Mouse (Mus musculus): ENCODE measurements at regions not wholly inside any gene's neighbourhood (a gene's known extent, or its start where the extent isn't known, plus 50 kb on each side); places are given as distances from the start of the nearest gene placed in this dataset.

- H3K4me3 ChIP-seq (ENCODE audit: control insufficient read depth in 1 of 2, insufficient read depth in 1 of 2, low read depth in 2 of 2, low read length in 2 of 2) = no peak overlapping the region
- no peak for DNase-seq (ENCODE audit: low read depth, low spot score)
- peaks cover 2 to 29% of the 10 kb centered on the region in 2 experiments for H3K36me3 ChIP-seq (ENCODE audit: control insufficient read depth in 1 of 2, insufficient read depth in 2 of 2, low read length in 2 of 2)
- H3K9me3 ChIP-seq (replicated peaks; ENCODE audit: insufficient read depth, low read length) = no peaks in the 10 kb centered on the region
- H3K27me3 ChIP-seq (ENCODE audit: control insufficient read depth in 1 of 2, insufficient read depth in 2 of 2, low read length in 2 of 2) = no peaks in the 10 kb centered on the region
- peaks cover 2% of the 10 kb centered on the region; the same call in 1 of the 2 replicates for H3K79me2 ChIP-seq (ENCODE audit: control insufficient read depth, insufficient read depth, low read length, poor library complexity)
- TF ChIP-seq JUND (IDR thresholded peaks at IDR 0.05; ENCODE audit: low read depth, low read length) = no peak
- TF ChIP-seq MYC (IDR thresholded peaks at IDR 0.05; ENCODE audit: low read depth, low read length) = no peak
- no peak for TF ChIP-seq MEF2A (IDR thresholded peaks at IDR 0.05; ENCODE audit: extremely low read depth, insufficient replicate concordance, low read depth, low read length, poor library complexity, severe bottlenecking)
- TF ChIP-seq RAD21 (IDR thresholded peaks at IDR 0.05; ENCODE audit: low read depth, low read length) = no peak
- TF ChIP-seq ZNF384 (IDR thresholded peaks at IDR 0.05; ENCODE audit: low read depth, low read length) = no peak
- H3K27ac ChIP-seq (ENCODE audit: control insufficient read depth, low read depth, low read length) = no peak overlapping the region
- H3K9ac ChIP-seq (ENCODE audit: control insufficient read depth, low read depth, low read length, poor library complexity, severe bottlenecking) = no peak overlapping the region
- no peaks in the 10 kb centered on the region; a peak in 1 of 4 replicates for H3K4me1 ChIP-seq (ENCODE audit: control insufficient read depth in 1 of 2, insufficient read depth in 2 of 2, low read length in 2 of 2)
These were observed 1255.8 kb upstream of the A1bg start for GRCm38 (mm10) chr15:62178568-62178967.

DNA sequence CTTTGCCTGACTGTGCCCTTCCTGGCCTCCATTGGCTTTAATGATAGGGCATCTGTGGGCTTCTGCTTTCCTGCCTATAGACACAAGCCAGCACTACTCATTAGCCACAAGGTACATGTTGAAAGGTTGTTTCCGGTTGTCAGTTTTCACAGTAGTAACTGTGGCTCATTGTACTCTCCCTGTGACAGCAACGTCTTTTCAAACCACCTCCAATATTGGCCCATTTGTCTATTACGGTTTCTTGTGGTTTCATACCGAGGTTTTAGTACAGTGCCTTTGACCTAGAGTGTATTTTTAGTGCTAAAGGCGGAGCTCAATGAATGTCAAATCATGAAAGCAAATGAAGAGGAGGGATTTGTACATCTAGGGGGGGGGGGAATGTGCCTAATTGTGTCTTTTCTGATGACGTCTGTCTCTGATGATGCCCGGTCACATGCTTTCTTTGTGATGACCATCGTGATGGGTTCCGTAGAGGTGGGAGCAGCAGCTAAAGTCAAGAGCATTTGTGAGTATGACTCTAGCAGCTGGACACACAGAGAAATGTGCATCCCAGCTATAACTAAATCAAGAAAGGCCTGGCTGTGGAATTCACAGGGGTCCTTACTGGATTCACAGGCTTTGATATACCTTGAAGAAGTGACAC is 1255.1 kb upstream of the A1bg start:
- Histone ChIP-seq H3K9ac (ENCODE audit: control insufficient read depth, low read depth, low read length, poor library complexity, severe bottlenecking) (no peak overlapping the region), H3K36me3 (ENCODE audit: control insufficient read depth in 1 of 2, insufficient read depth in 2 of 2, low read length in 2 of 2) (peaks cover 6 to 28% of the 10 kb centered on the region in 2 experiments), H3K4me1 (ENCODE audit: control insufficient read depth in 1 of 2, insufficient read depth in 2 of 2, low read length in 2 of 2) (no peaks in the 10 kb centered on the region; a peak in 2 of 4 replicates), H3K27ac (ENCODE audit: control insufficient read depth, low read depth, low read length) (no peak overlapping the region), H3K27me3 (ENCODE audit: control insufficient read depth in 1 of 2, insufficient read depth in 2 of 2, low read length in 2 of 2) (no peaks in the 10 kb centered on the region), H3K79me2 (ENCODE audit: control insufficient read depth, insufficient read depth, low read length, poor library complexity) (peaks cover 7% of the 10 kb centered on the region; the same call in 1 of the 2 replicates), H3K4me3 (ENCODE audit: control insufficient read depth in 1 of 2, insufficient read depth in 1 of 2, low read depth in 2 of 2, low read length in 2 of 2) (no peak overlapping the region), H3K9me3 (replicated peaks; ENCODE audit: insufficient read depth, low read length) (no peaks in the 10 kb centered on the region)
- DNase-seq (ENCODE audit: low read depth, low spot score) = no peak
- TF ChIP-seq GABPA (IDR thresholded peaks at IDR 0.05; ENCODE audit: low read depth, low read length) (no peak), CTCF (IDR thresholded peaks at IDR 0.05 in 2 of 3, conservative IDR thresholded peaks at IDR 0.05 in 1 of 3; ENCODE audit: control insufficient read depth in 1 of 3, insufficient read depth in 1 of 3, low read depth in 2 of 3, low read length in 3 of 3, poor library complexity in 1 of 3, severe bottlenecking in 1 of 3) (no peak), MYB (IDR thresholded peaks at IDR 0.05; ENCODE audit: low read depth, low read length) (no peak), ZC3H11A (IDR thresholded peaks at IDR 0.05; ENCODE audit: low read depth, low read length) (no peak), POLR2A (IDR thresholded peaks at IDR 0.05; ENCODE audit: control insufficient read depth in 1 of 2, insufficient read depth in 1 of 2, low read depth in 1 of 2, low read length in 2 of 2, poor library complexity in 1 of 2) (no peak), RCOR1 (IDR thresholded peaks at IDR 0.05; ENCODE audit: low read depth, low read length) (no peak), ZNF384 (IDR thresholded peaks at IDR 0.05; ENCODE audit: low read depth, low read length) (no peak), POLR2AphosphoS5 (IDR thresholded peaks at IDR 0.05; ENCODE audit: borderline replicate concordance, low read depth, low read length) (no peak), JUND (IDR thresholded peaks at IDR 0.05; ENCODE audit: low read depth, low read length) (no peak), SMC3 (IDR thresholded peaks at IDR 0.05; ENCODE audit: low read depth, low read length) (no peak), MEF2A (IDR thresholded peaks at IDR 0.05; ENCODE audit: extremely low read depth, insufficient replicate concordance, low read depth, low read length, poor library complexity, severe bottlenecking) (no peak), KAT2A (conservative IDR thresholded peaks at IDR 0.05; ENCODE audit: low read depth, low read length) (no peak), MXI1 (IDR thresholded peaks at IDR 0.05; ENCODE audit: low read depth, low read length) (no peak), ZKSCAN1 (IDR thresholded peaks at IDR 0.05; ENCODE audit: low read depth, low read length) (no peak), HCFC1 (IDR thresholded peaks at IDR 0.05; ENCODE audit: low read depth, low read length) (no peak), EP300 (IDR thresholded peaks at IDR 0.05; ENCODE audit: low read depth in 1 of 2, low read length in 2 of 2) (no peak), NELFE (IDR thresholded peaks at IDR 0.05; ENCODE audit: low read depth, low read length) (no peak), TCF12 (IDR thresholded peaks at IDR 0.05; ENCODE audit: low read depth, low read length) (no peak), GATA1 (IDR thresholded peaks at IDR 0.05; ENCODE audit: low read depth, low read length) (no peak), MAFK (IDR thresholded peaks at IDR 0.05; ENCODE audit: borderline replicate concordance, low read depth, low read length) (no peak)
